Mouse (Mus musculus) gastrocnemius, postnatal 14 days (tissue): ENCODE measurements around the gene Angptl3. TPM values are rescaled to one million over a fixed set of nuclear protein-coding genes. Genes with fewer than 3 reads are reported as not detected.

ENCODE experiments used
- DNase-seq: peaks from one replicate; pipeline ENCODE4 v3.0.0; 2021; ENCODE audit warnings: mixed read lengths
- intact Hi-C: fragments of 180-260 bp; cut with DNase I; formaldehyde crosslinking; loops from one replicate; pipeline ENCODE4 v1.15.1; 2025; ENCODE audit warnings: low total_unique reads
- long read RNA-seq, 2 experiments: library from polyadenylated mRNA; stranded (forward); transcript quantifications; one replicate each; pipeline ENCODE4 v2.0.0; 2021
- total RNA-seq, 2 experiments: library from RNA; stranded (reverse); gene quantifications; 2 replicates each; pipeline ENCODE4 v1.2.3; 2021

The Angptl3 gene
- total RNA-seq = not detected
- long read RNA-seq, experiment 1 = 0 reads
- long read RNA-seq, experiment 2 = 0 reads

DNA sequence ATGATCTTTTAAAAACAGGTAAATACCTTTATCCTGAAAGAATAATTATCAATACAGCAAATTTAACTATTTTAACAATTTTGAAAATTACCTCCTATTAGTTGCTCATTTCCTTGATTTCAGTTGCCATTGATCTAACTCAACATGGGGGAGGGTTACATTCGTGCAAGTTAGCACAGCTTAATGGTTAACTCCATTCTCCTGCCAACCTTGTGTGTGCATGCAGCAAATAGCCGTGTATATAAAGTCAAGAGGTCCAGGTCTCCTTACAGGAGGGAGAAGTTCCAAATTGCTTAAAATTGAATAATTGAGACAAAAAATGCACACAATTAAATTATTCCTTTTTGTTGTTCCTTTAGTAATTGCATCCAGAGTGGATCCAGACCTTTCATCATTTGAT is at the start of gene Angptl3:
Gene Angptl3, plus strand, starts transcription at position 269 of the 400 bp plus-strand sequence.
- DNase-seq = no peak
- intact Hi-C loops = no loop called here

DNA sequence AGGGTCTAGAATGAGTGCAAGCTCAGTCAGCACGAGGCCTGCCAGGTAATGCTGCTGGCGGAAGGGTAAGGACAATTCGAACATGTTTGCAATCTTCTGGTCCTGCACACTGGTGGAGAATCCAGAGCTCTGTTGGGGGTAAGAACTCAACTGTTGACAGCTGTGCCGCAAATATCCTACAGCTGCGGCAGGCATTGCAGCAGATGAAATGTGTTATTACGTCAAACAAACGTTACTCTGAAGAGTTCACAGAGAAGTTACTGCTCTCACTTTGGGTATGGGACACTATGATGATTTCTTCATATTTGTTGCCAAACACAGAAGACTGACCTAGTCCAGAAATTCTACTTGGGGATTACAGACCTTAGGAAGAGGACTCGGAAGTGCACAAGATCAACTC is 46.1 kb upstream of the Angptl3 start:
- intact Hi-C loops = no loop called here
- no peak for DNase-seq

- DNase-seq = no peak
- intact Hi-C loops = no loop called here
These were observed 37.3 kb upstream of the Angptl3 start for GRCm38 (mm10) chr4:98993491-98993890.

DNA sequence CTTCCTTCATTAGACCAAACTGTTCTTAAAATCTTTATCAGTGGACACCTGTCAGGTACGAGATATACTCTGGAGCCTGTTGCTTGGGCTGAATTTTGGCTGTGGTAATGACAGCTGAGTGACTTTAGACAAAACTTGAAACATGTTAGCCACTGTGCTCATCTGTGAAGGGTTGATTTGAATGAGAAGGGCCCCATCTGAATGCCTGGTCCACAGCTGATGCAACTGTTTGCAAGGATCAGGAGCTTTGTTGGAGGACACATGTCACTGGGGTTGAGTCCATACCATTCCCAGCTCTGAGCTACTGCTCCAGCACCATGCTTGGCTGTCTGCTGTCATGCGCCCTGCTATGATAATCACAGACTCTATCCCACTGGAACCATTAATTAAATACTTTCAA is 25.2 kb upstream of the Angptl3 start:
- DNase-seq = no peak
- intact Hi-C loops = no loop called here

DNA sequence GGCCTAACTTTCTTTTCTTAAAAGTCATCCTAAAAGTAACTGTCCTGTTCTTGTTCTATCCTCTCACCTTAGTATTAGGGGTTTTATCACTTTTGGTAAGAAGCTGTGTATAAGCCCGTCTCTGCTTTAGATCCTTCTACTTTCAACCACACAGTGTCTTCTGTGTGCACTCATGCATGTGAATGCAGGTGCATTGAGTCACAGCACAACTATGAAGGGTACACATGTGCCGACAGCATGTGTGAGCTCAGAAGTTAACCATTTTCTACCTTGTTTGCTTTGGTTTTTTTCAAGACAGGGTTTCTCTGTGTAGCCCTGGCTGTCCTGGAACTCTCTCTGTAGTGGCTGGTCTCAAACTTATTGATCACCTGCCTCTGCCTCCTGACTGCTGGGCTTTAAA is 24.4 kb upstream of the Angptl3 start:
- DNase-seq = no peak
- intact Hi-C loops = no loop called here

DNA sequence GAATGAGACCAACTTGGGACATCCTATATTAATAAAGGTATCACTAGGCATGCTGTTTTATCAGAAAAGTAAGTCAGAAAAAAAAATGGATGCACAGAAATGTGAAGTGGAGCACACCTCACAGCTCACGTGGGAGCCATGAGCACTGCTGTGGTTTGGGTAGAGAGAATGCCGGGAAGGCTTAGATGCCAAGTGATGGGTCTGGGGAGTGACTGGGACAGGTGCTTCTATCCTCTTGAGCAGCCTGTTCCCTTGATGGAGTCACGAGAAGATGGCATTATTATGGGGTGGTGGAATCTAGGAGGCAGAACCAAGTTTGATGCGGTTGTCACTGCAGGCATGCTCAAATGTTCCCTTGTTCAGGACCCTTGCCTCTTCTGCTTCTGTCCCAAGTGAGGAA is 19.7 kb upstream of the Angptl3 start:
- no peak for DNase-seq
- intact Hi-C loops = no loop called here

GRCm38 (mm10) chr4:99022221-99022620 is 8.5 kb upstream of the Angptl3 start:
- no peak for DNase-seq
- intact Hi-C loops = no loop called here

- no peak for DNase-seq
- intact Hi-C loops = no loop called here
These were observed 2.4 kb upstream of the Angptl3 start for GRCm38 (mm10) chr4:99028377-99028776.

DNA sequence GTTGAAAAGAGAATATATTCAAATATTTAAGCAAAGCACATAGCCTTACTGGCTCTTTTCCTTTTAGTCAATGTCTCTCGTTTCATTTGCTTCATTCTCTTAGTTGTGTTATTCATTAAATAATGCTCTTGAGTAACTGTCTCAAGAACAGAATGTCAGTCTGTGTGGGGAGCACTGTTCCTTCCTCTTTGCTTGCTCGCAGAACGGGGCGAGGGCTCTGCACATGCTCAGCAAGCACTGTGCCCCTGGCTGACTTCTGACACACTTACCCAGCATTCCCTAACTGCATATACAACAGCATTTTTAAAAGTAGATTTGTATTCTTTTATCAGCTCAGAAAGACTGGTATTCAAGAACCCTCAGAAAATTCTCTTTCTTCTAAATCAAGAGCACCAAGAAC is 2.2 kb downstream of the Angptl3 start:
- no peak for DNase-seq
- intact Hi-C loops = no loop called here

- intact Hi-C loops = no loop called here
These were observed 14.1 kb downstream of the Angptl3 start for GRCm38 (mm10) chr4:99044854-99045253.

DNA sequence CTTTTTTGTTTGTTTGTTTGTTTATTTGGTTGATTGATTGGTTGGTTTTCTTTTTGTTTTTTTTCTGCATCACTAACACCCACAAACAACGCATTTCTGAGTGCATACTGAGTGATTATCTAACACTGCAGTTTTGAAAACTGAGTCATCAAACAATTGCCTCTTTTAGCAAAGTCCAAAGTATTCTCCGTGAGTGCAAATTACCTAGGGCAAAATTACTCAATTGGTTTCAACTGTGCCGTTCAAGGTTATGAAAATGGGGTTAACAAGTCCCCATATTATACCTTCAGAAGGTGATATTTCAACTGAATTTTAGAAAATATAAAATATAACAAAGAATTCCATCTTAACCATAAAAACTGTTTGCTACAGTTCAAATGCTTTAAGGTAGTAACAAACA is 15.7 kb downstream of the Angptl3 start:
- intact Hi-C loops = no loop called here
- no peak for DNase-seq

More at GRCm38 (mm10) chr4:99044854-99045253, 14.1 kb downstream of the Angptl3 start:
- DNase-seq = no peak

GRCm38 (mm10) chr4:99048581-99048980 is 17.8 kb downstream of the Angptl3 start:
- DNase-seq = no peak
- intact Hi-C loops = no loop called here

GRCm38 (mm10) chr4:99064524-99064923 is 33.8 kb downstream of the Angptl3 start:
- DNase-seq = no peak
- intact Hi-C loops = no loop called here

DNA sequence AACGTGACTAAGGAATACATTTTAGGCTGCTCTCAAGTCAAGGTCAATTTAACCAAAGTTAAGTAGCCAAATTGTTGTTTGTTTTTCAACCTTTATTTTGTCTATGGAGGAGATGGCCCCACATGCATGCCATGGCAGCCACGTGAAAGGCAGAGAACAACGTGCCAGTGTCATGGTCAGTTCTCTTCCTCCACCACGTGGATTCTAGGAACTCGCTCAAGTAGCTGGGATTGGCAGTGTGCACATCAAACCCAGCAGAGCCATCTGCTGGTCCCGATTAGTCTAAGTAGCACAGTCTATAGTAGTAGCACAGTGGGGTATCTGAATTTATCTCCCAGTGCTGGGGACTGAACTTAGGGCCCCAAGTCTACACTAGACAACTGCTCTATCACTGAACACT is 38.1 kb downstream of the Angptl3 start:
- DNase-seq = no peak
- intact Hi-C loops = no loop called here

DNA sequence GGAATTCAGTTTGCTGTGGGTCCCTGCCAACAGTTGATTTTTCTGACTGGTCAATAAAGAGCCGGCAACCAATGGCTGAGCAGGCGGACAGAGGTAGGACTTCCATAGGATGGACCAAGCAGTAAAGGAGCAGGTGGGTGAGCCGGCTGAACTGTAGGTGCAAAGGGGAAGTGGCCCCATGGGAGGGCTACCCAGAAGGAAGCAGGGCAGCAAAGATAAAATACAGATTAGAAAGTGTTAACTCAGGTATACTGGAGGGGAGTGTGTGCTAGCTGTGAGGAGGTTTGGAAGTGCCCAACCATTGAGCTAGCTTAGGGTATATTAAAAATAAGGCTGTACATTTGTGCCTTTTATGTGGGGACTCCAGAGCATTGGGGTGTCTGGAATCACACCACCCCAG is 47.3 kb downstream of the Angptl3 start:
- DNase-seq = no peak
- intact Hi-C loops = no loop called here

- intact Hi-C loops = no loop called here
- DNase-seq = no peak
These were observed 50.4 kb downstream of the Angptl3 start for GRCm38 (mm10) chr4:99081169-99081568.

GRCm38 (mm10) chr4:99083862-99084261 is 53.1 kb downstream of the Angptl3 start:
- no peak for DNase-seq
- intact Hi-C loops = no loop called here

DNA sequence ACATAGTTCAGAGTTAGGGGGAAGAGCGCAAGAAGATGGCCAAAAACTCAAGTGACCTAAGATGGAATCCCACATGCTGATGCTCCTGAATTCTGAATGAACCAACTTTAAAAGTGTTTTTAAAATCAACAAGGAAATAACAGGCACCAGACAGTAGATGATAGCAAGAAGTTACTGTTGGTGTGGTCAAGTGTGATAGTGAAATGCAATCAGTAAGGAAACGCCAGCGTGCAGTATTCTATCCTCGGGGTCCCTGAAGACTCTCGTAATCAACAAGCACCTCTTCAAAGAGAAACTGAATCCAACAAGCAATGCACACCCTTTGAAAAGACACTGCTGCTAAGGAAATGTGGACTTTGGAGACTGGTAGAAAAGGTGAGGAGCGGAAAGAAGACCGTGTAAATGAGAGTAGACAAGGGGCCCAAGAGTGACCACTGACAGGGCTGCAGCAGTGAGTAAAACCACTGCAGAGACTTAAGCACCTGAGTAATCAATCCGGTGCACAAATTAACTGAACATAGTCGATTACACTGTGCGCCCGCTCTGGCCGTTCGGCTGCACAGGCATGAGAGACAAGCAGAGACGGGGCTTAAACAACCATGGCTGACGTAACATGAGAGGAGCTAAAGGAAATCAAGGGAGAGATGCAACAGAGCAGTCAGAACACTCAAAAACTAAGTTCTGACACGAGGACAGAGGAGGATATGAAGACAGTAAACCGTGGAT is 57.2 kb downstream of the Angptl3 start:
- intact Hi-C loops = no loop called here
- DNase-seq = no peak

DNA sequence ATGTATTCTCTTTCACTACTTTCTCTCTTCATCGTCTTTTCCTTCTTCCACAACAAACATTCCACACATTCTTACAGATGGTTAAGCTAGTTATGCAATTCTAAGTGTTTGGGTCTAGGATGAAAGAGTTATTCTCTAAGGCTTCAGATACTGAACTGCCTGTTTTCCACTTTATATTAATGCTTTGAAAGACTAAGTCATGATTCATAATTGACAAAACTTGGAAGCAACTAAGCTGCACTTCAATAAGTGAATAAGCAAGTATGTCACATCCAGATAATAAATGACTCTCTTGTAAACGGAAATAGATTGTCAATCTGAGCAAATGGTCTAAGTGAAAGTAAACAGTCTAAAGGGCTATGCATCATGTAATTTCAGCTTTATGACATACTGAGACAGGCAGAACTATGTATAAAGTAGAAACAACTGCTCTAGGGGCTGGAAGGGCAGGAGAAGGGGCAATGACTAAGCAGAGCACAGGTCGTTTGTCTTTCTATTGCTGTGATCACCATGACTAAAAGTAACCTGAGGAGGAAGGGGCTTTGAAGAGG is 60.5 kb downstream of the Angptl3 start:
- intact Hi-C loops = no loop called here
- DNase-seq = no peak

GRCm38 (mm10) chr4:99091777-99092176 is 61.0 kb downstream of the Angptl3 start:
- intact Hi-C loops = no loop called here
- DNase-seq = no peak
